Mouse (Mus musculus) left cerebral cortex, postnatal 36 days (tissue): ENCODE data around the gene Usp39. TPM values are rescaled to one million over a fixed set of nuclear protein-coding genes. Genes with fewer than 3 reads are reported as not detected.

ENCODE experiments used
- DNase-seq, 2 experiments: peaks; one replicate each; pipeline ENCODE4 v3.0.0; 2021 to 2022; ENCODE audit warnings: low spot score in 2 of 2, mixed read lengths in 1 of 2
- intact Hi-C: fragments of 180-260 bp; cut with DNase I; formaldehyde crosslinking; loops from one replicate; pipeline ENCODE4 v1.15.1; 2025
- total RNA-seq, 2 experiments: library from RNA; stranded (reverse); gene quantifications; 2 replicates each; pipeline ENCODE4 v1.2.3; 2021

Gene Usp39
- total RNA-seq, 2 experiments from 2014 or later, result 33.0 to 33.8 TPM

GRCm38 (mm10) chr6:72374206-72374605 lies 29.2 kb upstream of the Usp39 start:
- no peak for DNase-seq
- intact Hi-C loops, result no loop called here

- no peak for DNase-seq
- intact Hi-C loops, result no loop called here
Observed at GRCm38 (mm10) chr6:72373184-72373583, 28.2 kb upstream of the Usp39 start.

GRCm38 (mm10) chr6:72371571-72371970 lies 26.6 kb upstream of the Usp39 start:
- no peak for DNase-seq
- intact Hi-C loops, result no loop called here

- intact Hi-C loops, result no loop called here
Observed at GRCm38 (mm10) chr6:72371147-72371546, 26.2 kb upstream of the Usp39 start.

GRCm38 (mm10) chr6:72370091-72370490 lies 25.1 kb upstream of the Usp39 start:
- intact Hi-C loops, result no loop called here
- DNase-seq, result no peak

More at GRCm38 (mm10) chr6:72371147-72371546, 26.2 kb upstream of the Usp39 start:
- peak in 1 of 2 experiments; percentile 45 for DNase-seq

- intact Hi-C loops, result loop anchor here (5.0 kb wide), 1 partner anchor 38 kb away; no protein-coding TSS in a partner anchor
- no peak for DNase-seq
Observed at GRCm38 (mm10) chr6:72369557-72369956, 24.6 kb upstream of the Usp39 start.

- intact Hi-C loops, result loop anchor here (5.0 kb wide), 1 partner anchor 40 kb away; no protein-coding TSS in a partner anchor
- no peak for DNase-seq
Observed at GRCm38 (mm10) chr6:72367460-72367974, 22.5 kb upstream of the Usp39 start.

GRCm38 (mm10) chr6:72366844-72367443 lies 22.0 kb upstream of the Usp39 start, which contains the start of gene Rnf181:
Gene Rnf181, minus strand, starts transcription at chr6:72366956.
- DNase-seq, result no peak
- intact Hi-C loops, result loop anchor here (5.0 kb wide), 1 partner anchor 40 kb away; no protein-coding TSS in a partner anchor

- DNase-seq, result no peak
- intact Hi-C loops, result loop anchor here (5.0 kb wide), 1 partner anchor 41 kb away; no protein-coding TSS in a partner anchor
Observed at GRCm38 (mm10) chr6:72366304-72366703, 21.3 kb upstream of the Usp39 start.

- intact Hi-C loops, result loop anchor here (5.0 kb wide), 1 partner anchor 42 kb away; no protein-coding TSS in a partner anchor
- no peak for DNase-seq
Observed at GRCm38 (mm10) chr6:72364985-72365384, 20.0 kb upstream of the Usp39 start.

GRCm38 (mm10) chr6:72364009-72364408 lies 19.0 kb upstream of the Usp39 start:
- no peak for DNase-seq
- intact Hi-C loops, result no loop called here

GRCm38 (mm10) chr6:72362132-72363028 lies 17.4 kb upstream of the Usp39 start:
- intact Hi-C loops, result no loop called here
- DNase-seq, result peak; percentile 94 to 95

- no peak for DNase-seq
- intact Hi-C loops, result no loop called here
Observed at GRCm38 (mm10) chr6:72361121-72361551, 16.2 kb upstream of the Usp39 start.

GRCm38 (mm10) chr6:72360599-72360935 lies 15.6 kb upstream of the Usp39 start:
- intact Hi-C loops, result no loop called here
- no peak for DNase-seq

- intact Hi-C loops, result no loop called here
- no peak for DNase-seq
Observed at GRCm38 (mm10) chr6:72359891-72360598, 15.1 kb upstream of the Usp39 start.

GRCm38 (mm10) chr6:72359343-72359742 lies 14.4 kb upstream of the Usp39 start:
- no peak for DNase-seq
- intact Hi-C loops, result no loop called here

- no peak for DNase-seq
- intact Hi-C loops, result no loop called here
Observed at GRCm38 (mm10) chr6:72358086-72358764, 13.2 kb upstream of the Usp39 start.

- intact Hi-C loops, result no loop called here
- DNase-seq, result no peak
Observed at GRCm38 (mm10) chr6:72357164-72358079, 12.4 kb upstream of the Usp39 start.
